Mouse (Mus musculus) left cerebral cortex, adult 18-20 months (tissue): ENCODE measurements around the gene Serpinb6a. TPM values are rescaled to one million over a fixed set of nuclear protein-coding genes. Genes with fewer than 3 reads are reported as not detected.
A peak's percentile ranks its signal among the peaks of the same experiment; 100 is the strongest.
"Not testable (repeated sequence)": the region's sequence is repeated elsewhere in the genome, so short reads cannot be mapped to it uniquely, and the experiment has no call there.

Experiments
- DNase-seq, 2 experiments: peaks; one replicate each; pipeline ENCODE4 v3.0.0; 2021 to 2022; ENCODE audit warnings: low spot score in 2 of 2, mixed read lengths in 1 of 2
- total RNA-seq, 2 experiments: library from RNA; stranded (reverse); gene quantifications; 2 replicates each; pipeline ENCODE4 v1.2.3; 2021

Gene Serpinb6a
- total RNA-seq, 2 experiments from 2014 or later = 39.4 to 40.8 TPM

GRCm38 (mm10) chr13:33995197-33995596 lies 7.4 kb downstream of the Serpinb6a start:
- DNase-seq = peak; percentile 68 to 74

- DNase-seq = no peak
Measured at GRCm38 (mm10) chr13:33989625-33990024, 13.0 kb downstream of the Serpinb6a start.

GRCm38 (mm10) chr13:33966574-33966973 lies 36.0 kb downstream of the Serpinb6a start:
- no peak for DNase-seq

GRCm38 (mm10) chr13:33966025-33966412 lies 36.6 kb downstream of the Serpinb6a start:
- DNase-seq = no peak

DNA sequence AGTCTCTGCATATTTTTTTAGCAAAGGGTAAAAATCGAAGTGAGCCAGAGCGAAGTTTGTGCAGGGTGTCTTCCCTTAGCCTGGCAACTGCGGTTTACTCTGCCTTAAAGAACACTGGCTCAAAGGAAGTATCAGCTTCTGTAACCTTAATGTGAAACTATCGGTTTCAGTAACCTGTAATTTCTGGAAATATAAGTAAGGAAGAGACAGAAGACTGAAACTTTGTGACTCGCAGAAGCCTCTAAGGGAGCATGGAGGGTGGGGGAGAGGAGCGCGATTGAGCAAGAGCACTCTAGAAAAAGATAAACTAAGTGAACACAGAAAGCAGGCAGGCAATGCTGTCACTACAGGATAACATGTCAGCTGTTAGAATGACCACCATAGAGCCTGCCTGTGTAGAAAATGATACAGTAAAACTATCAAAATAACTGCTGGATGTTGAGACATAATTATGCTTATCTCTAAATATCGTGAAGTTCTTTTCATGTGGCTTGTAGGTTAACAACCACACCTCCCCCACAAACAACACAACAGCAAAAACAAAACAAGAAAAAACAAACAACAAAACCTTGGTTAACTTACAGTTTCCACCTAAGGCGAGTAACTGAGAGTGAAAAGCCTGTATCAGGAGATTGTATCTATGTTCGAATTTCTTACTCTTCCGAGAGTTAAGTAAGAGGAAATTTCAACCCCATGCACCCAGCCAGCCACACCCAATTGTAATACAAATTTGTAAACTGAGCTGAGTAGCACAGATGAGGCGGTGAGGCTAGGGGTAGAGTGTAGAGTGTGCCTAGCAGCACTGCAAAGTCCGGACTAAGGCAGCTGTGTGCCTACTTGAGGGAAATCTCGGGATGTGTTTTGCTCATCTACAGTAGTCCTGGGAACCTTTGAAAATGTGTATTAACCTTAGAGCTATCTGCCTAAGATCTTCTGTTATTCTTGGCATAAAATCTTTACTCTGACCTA lies 37.3 kb downstream of the Serpinb6a start:
- no peak for DNase-seq

- peak; percentile 40 to 58 for DNase-seq
Measured at GRCm38 (mm10) chr13:33964206-33965046, 38.2 kb downstream of the Serpinb6a start, which contains the start of gene Nqo2. Gene Nqo2 (plus strand): TSS chr13:33964687.

DNA sequence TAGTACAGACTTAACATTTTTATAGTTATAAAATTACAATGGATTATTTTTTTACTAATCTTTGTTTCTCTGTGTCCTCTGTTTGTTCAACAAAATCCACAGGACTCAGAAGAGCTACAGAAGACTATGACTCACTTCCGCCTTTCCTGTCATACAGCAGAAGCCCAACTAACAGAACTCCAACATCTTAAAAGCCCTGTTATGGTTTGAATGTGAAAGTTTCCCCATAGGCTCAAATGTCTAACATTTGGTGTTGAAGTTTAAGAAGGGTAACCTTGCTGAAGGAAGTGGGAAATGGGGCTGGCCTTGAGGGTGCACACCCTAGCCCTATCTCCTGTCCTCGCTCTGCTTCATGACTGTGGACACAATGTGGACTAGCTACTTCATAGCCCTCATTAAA lies 42.8 kb downstream of the Serpinb6a start:
- no peak for DNase-seq

GRCm38 (mm10) chr13:33956571-33957421 lies 45.8 kb downstream of the Serpinb6a start:
- peak in 1 of 2 experiments; percentile 38 for DNase-seq

- DNase-seq = no peak
Measured at GRCm38 (mm10) chr13:33952947-33953346, 49.6 kb downstream of the Serpinb6a start.

DNA sequence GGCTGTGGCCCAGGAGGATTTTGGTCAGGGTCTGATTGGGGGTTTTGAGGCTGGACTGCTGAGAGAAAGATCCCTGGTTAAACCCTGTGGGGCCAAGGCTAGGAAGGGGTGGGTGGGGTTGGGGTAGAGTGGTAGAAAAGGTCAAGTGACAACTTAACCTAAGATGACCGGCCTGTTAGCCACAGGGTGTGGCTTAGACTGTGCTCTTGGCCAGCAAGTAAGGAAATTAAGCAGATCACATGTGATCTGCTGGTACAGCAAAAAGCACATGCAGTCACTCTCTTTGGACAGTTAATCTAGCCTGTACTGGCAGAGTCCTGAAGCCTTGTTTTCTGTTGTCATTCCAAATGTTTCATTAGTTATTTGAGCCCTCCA lies 50.5 kb downstream of the Serpinb6a start:
- no peak for DNase-seq

DNA sequence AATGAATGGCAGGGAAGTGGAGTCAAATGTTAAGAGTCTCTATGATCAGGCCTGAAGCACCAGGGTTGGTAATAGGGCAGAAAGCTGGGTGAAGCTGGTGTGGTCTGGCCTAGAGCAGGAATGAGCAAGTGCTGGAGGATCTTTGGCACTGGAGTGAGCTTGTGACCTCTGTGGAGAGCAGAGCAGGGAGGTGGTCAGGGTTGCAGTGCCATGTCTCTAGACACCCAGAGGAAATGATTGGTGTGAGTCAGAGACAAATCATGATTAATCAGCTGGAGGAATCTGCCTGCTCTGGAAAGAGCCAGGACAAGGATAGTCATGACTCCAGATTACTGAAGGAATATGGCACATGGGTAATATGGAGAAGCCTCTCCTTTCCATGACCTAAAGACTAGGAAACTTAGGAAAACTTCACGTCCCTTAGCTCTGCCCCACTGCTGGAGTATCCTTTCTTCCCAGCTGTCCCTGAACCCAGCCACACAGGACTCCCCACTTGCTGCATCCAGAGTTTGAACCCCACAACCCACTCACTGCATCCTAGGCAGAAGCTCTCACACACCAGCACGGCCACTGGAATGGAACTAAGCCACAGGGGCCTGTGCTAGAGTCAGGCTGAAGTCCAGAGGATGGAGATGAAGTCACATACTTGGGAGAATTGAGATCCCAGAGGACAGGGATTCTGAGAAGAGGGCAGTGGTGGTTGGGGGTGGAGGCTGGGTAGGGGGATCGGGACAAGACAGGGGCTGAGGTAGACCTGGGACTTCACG lies 51.1 kb downstream of the Serpinb6a start:
- DNase-seq = no peak

DNA sequence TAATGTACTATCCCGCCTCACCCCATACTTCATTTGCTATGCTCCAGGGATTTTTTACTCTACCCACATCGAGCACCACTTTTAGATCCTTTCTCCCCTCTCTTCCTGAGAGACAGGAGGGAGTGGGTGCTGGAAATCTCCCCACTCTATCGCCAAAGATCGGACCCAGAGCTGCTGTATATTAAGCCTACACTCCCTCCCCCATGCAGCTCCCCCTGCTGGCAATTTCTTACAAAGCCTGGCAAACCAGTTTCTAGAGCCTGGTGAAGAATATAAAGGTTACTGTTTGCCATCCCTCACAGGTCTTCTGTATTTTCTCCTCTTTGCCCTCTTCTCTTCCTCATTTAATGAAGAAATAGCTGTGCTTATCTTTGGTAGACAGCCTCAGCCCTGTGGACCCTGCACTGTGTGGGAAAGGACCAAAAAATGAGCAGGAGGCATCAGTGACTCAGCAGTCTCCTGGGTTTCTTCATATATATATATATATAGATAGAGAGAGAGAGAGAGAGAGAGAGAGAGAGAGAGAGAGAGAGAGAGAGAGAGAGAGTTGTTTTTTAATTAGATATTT lies 60.3 kb downstream of the Serpinb6a start:
- DNase-seq = peak; percentile 43 to 47

GRCm38 (mm10) chr13:33941288-33941808 lies 61.2 kb downstream of the Serpinb6a start:
- DNase-seq = no peak

DNA sequence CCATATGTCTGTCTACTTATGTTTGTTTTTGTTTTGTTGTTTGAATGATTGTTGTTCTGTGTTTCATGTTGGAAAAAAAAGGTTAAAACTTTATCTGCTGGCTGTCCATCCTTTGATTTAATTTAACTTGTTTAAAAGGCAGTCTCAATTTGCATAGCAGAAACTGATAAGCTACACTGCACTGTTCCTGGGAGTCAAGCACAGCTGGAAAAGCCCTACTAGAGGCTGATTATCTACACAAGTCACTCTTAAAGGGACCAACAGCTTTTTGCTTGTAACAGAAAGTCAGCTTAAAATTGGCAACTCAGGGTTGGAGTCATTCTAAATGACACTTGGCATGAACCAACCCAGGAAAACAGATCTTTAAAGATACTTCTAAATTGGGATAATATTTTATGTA lies 65.0 kb downstream of the Serpinb6a start:
- not testable (repeated sequence) for DNase-seq

GRCm38 (mm10) chr13:33937151-33937550 lies 65.4 kb downstream of the Serpinb6a start:
- no peak for DNase-seq

DNA sequence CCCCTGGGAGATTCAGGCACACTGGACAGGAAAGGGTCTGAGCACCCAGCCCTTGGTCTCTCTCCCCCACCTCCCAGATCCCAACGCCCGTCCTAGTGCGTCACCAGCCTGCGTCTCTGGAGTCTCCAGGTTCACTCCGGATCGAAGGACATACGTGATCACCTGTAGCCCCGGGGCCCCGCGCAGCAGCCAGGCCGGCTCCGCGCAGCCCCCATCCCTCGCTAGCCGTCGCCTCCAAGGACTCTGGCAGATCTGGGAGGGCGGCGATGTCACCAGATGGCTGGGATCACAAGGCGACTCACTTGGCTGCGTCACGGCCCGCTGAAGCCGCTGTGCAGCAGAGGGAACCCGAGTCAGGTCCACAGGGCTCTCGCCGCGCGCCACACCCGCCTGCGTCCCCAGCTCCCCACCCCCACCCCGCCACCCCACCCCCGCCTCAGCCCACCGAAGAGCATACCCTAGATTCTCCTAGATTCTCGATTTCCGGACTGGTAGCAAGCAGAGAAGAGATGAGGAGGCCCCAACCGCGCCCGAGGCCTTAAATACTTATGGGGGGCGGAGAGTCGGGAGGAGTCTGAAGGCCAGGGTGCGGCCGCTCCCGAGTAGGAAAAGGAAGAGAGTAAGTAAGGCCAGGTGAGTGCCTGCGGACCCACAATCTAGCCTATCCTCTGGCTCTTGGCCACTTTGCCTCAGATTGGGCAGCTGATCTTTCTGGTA lies 67.0 kb downstream of the Serpinb6a start:
- peak; percentile 48 to 55 for DNase-seq

DNA sequence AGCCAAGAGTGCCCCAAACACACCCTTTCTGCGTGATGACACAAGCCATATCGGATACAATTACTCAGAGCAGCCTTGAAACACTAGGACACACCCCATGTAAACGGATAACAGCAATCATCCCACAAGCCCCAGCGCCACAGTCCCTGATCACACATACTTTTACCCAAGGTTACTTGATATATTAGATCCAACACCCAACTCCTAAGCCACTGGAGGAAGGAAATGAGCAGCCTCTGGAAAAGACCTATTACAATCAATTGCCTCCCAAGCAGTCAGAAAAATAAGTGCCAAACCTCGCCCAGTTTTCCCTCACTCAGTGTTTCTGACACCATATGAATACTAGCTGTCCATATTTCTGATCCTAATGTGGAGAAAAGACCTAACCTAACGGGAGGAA lies 67.9 kb downstream of the Serpinb6a start:
- DNase-seq = no peak

DNA sequence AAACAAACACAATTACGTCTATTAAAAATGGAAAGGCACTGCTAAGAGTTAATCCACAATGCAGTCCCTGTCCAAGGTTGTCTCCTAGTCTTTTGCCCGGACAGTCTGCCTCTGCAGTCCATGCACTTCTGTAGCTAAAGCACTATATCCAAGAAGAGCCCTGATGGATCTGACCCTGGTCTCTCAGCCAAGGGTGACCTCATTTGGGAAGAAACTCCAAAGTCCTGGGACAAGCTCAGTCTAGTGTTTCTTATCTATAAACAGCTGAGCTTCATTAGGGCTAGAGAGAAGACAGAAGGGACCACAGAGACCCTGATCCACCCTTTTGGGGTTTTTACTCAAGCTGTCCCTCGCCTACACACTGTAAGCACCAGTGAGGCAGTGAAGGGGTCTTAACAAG lies 71.7 kb downstream of the Serpinb6a start:
- no peak for DNase-seq

- DNase-seq = no peak
Measured at GRCm38 (mm10) chr13:33930281-33930680, 72.3 kb downstream of the Serpinb6a start.
